Mouse (Mus musculus): Measurements from ENCODE around the gene A630089N07Rik.

The A630089N07Rik gene

DNA sequence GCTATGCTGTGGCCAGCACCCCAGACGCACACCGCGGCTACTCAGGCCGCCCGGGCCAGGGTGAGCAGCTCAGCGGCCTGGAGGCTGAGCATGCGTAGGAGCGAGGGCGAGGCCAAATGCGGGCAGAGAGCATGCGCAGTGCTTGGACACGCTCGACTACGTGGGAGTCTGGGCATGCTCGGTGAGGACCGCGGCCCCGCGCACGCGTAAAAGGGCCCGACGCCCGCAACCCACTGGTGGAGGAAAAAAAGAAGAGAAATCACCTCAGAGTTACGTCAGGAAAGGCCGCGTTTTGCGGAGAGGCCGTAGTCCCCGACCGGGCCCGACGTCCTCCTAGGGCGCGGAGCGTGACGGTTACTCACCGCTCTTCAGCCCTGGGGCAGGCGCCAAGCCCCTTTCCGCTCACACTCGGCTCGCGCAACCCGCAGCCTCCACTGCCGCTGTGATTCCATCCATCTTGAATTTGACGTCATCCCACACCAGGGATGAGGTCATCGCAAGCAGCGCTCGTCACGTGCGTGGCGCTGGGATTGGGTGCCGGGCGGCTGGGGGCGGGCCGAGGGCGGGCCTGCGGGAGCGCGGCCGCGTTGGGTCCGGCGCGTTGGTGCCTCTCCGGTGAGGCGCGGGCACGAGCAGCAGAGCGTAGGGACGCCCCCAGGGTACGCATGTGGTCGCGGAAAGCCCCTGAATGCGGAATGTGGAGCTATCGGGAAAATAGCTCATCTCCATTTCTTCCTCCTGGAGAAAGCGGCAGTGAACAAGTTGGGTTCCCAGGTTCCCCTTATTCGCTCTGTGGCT is 119.9 kb downstream of the A630089N07Rik start, which contains the start of the genes C2cd2 and Zbtb21:
Gene C2cd2, minus strand, starts transcription at position 448 of the 798 bp plus-strand sequence.
Gene Zbtb21, minus strand, starts transcription at position 472 of the 798 bp plus-strand sequence.
- in situ Hi-C loops (cut with MboI; ENCODE audit: low sequenced_read_pairs) = no loop called here

DNA sequence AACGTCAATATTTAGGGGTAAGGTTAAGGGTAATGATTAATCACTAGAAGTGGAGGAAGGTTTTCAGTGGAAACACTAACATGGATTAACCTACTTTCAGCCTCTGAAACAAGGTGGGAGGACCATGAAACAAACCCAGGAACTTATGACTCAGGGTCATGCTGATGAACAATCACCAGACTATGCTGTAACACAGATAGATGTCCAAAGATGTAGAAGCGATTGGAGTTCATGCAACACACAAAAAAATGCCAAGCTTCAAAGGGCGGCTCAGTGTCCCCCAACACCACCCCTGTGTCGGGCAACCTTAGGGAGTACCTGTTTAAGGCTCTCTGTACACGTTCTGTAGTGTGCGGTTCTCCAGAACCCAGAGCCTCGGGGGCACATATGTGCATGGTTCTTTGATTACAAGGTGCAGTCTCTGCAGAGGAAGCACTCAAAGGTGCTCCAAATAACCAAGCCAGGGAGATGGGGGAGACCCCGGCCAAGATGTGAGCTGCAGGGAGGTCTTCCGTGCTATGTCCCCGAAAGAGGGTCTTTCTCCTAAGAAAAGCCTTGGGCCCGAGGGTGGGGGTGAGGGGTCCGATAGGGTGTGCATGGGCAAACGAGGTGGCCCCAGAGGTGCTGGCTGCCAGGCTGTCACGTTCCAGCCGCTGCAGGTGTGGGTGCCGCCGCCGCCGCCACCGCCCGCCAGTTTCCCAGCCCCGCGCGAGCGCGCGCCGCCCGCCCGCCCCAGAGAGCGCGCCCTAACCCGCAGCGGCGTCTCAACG is 120.7 kb downstream of the A630089N07Rik start:
- in situ Hi-C loops (cut with MboI; ENCODE audit: low sequenced_read_pairs) = no loop called here

DNA sequence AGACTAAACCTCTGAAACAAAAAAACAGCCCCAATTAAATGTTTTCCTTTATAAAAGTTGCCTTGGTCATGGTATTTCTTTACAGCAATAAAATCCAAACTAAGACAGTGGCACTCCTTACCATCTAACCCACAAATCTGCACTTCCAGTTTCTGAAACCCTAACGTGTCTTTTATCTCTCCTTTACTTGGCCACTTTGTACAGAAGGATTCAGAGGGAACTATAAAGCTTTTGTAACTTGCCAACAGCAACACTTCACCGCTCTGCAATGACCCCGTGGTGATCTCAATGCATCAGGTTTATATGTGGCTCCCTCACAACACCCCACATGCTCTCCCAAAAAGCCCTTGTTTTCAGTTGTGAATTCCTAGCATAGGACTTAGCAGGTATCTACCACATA is 121.9 kb downstream of the A630089N07Rik start:
- in situ Hi-C loops (cut with MboI; ENCODE audit: low sequenced_read_pairs) = no loop called here

DNA sequence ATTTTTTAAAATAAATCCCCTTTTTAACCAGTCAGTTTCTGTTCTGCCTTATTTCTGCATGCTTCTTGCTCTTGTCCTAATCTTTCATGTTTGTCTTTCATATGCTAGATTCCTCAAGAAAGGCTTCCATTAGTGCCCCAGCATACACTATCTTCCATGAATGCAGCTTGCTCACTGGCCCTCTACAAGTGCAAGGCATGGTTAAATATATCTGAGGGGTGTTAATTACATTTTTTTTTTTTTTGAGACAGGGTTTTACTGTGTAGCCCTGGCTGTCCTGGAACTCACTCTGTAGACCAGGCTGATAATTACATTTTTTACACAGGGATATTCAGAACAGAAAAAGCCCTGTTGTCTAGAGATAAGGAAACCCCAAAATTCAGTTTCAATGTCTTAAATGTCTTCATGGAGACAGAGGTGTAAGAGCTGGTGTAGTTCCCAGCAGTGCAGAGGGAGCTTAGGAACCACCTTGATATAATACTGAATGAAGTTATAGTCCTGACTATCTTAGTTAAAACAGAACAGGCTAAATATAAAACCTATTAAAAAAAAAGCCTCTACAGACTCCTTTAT is 123.8 kb downstream of the A630089N07Rik start:
- in situ Hi-C loops (cut with MboI; ENCODE audit: low sequenced_read_pairs) = no loop called here

DNA sequence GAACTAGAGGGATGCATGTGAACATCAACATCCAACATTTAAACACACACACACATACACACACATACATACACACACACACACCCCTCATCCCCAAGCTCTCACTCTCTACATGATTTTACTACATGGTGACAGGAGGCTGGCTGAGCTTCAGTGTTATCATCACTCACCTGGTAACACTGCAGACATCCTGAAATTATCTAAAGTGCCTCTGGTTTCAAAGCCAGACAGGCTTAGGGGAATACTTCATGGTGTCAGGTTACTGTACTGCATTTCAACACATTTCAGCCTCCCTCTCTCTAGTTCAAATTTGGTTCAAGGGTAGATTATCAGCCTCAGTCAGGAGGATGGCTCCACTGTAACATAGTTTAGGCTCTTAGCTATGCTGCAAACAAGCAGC is 124.6 kb downstream of the A630089N07Rik start:
- in situ Hi-C loops (cut with MboI; ENCODE audit: low sequenced_read_pairs) = no loop called here

DNA sequence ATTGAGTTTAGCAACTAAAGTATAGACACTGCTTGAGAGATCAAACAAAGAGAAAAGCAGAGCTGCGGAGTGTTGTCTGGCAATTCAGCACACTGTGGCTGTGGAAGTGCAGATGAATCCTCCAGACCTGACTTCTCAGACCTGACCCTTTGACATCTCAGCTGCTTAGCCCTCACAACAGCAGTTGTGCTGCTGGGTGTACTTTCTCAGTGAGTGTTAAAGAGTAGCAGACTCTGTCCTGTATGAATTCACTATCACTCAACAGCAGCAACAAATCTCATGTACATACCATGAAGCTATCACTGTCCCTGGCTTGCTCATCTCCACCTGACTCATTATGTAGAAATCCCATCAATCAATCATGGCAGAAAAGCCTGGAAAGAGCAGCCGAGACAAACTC is 126.2 kb downstream of the A630089N07Rik start:
- in situ Hi-C loops (cut with MboI; ENCODE audit: low sequenced_read_pairs) = no loop called here

DNA sequence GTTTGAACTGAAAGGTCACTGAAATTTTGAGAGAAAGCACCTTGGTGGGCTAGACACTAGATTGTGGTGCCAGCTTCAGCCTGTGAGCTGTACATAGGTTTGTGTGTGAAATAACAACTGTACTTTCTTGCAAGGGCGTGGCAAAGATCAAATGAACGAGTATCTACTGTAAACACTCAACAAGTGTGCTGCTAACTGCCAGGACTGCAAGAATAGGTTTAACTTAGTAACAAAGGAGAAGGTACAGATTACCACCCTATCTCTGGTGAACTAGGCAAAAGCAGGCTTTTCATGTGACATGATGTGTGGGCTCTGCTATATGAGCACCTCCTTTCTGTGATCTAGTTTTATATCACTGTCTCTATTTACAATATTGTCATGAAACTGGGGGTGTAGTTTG is 128.9 kb downstream of the A630089N07Rik start:
- in situ Hi-C loops (cut with MboI; ENCODE audit: low sequenced_read_pairs) = no loop called here

DNA sequence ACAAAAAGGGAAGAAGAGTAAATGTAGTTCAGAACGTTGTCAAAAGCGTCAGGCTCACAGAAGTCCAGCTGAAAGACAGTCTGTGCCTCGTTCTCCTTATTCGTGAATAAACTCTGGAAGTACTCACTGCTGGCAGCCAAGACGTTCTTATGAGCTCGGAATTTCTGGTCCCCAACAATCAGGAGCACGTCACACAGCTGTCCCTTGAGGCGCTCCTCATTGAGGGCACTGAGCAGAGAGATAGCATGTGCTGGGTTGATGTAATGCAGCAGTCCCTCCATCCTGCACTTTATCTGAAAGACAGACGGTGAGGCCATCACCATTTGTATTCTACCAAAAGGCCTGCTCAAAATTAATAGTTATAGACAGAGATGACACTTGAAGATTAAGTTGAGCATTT is 129.4 kb downstream of the A630089N07Rik start:
- in situ Hi-C loops (cut with MboI; ENCODE audit: low sequenced_read_pairs) = no loop called here

DNA sequence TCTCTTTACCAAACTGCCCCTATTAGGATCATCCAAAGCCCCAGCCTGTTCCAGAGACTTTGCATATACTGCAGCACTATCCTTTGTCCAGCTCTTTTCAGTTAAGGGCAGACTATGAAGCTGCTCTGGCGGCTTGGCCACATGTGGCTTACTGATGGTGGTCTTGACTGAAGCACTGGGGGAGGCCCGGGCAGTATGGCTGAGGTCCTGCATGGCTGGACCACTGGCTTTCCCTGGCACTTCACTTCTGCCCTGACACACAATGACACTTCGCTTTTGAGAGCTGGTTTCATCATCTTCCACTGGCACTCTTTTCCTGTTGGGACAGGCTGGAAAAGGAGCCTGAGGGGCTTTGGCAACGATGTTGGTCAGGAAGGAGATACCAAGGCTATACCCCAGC is 129.9 kb downstream of the A630089N07Rik start:
- in situ Hi-C loops (cut with MboI; ENCODE audit: low sequenced_read_pairs) = no loop called here
